Mouse (Mus musculus) heart, adult 2 months (tissue): ENCODE results near the gene Ngb. TPM values are rescaled to one million over a fixed set of nuclear protein-coding genes. Genes with fewer than 3 reads are reported as not detected.

Experiments
- DNase-seq, 2 experiments: peaks; one replicate each; pipeline ENCODE4 v3.0.0; 2021
- H3K27ac ChIP-seq: fragments of 200-600 bp; 2 replicates; pipeline ENCODE4 v1.8.1; 2022
- H3K27me3 ChIP-seq: fragments of 200-500 bp; 2 replicates; pipeline ENCODE4 v1.6.1; 2012; ENCODE audit warnings: mild to moderate bottlenecking, low read length, inconsistent platforms, mixed read lengths; ENCODE audit not compliant: control insufficient read depth, insufficient read depth
- H3K36me3 ChIP-seq: fragments of 200-500 bp; 2 replicates; pipeline ENCODE4 v1.6.1; 2012; ENCODE audit warnings: low read length, inconsistent platforms; ENCODE audit not compliant: control insufficient read depth, insufficient read depth
- H3K4me1 ChIP-seq: fragments of 200-500 bp; 2 replicates; pipeline ENCODE4 v1.6.1; 2011; ENCODE audit warnings: low read length; ENCODE audit not compliant: control insufficient read depth, insufficient read depth
- H3K4me3 ChIP-seq: fragments of 200-600 bp; 2 replicates; pipeline ENCODE4 v1.8.1; 2022
- H3K79me2 ChIP-seq: fragments of 200-500 bp; replicated peaks from 2 replicates; pipeline ENCODE4 v1.6.1; 2012; ENCODE audit warnings: mild to moderate bottlenecking, inconsistent platforms, low read length, moderate library complexity, mixed read lengths; ENCODE audit not compliant: control insufficient read depth, insufficient read depth
- H3K9ac ChIP-seq: fragments of 200-500 bp; 2 replicates; pipeline ENCODE4 v1.6.1; 2012; ENCODE audit warnings: low read depth, mild to moderate bottlenecking, control low read depth, inconsistent platforms, low read length, mixed read lengths
- CTCF ChIP-seq: fragments of 200-600 bp; IDR thresholded peaks from 2 replicates; pipeline ENCODE4 v1.8.1; 2022; ENCODE audit warnings: antibody characterized with exemption, mild to moderate bottlenecking, moderate library complexity
- EP300 ChIP-seq: fragments of 200-500 bp; IDR thresholded peaks from 2 replicates; pipeline ENCODE4 v1.6.1; 2011; ENCODE audit warnings: low read depth, low read length, control low read depth; ENCODE audit not compliant: insufficient read depth
- POLR2A ChIP-seq: fragments of 200-500 bp; IDR thresholded peaks from 2 replicates; pipeline ENCODE4 v1.6.1; 2011; ENCODE audit warnings: mild to moderate bottlenecking, low read depth, low read length, control low read depth; ENCODE audit not compliant: insufficient read depth
- WGBS: fragments of 180-500 bp; shearing (Covaris S2); methylation state at CpG from one replicate; pipeline ENCODE4 v1.1.7; 2018; 5-methylcytosine and 5-hydroxymethylcytosine counted together
- intact Hi-C: fragments of 180-260 bp; cut with DNase I; formaldehyde crosslinking; loops from one replicate; pipeline ENCODE4 v1.15.1; 2025
- long read RNA-seq: library from polyadenylated mRNA; stranded (forward); transcript quantifications from one replicate; pipeline ENCODE4 v2.0.0, GENCODE M21; 2021
- polyA plus RNA-seq: library from polyadenylated mRNA; depleted of rRNA; stranded (reverse); fragments of >200 nt; gene quantifications from 2 replicates; pipeline ENCODE4 v1.2.3, GENCODE M21; 2012; rRNA removed
- total RNA-seq, 2 experiments: library from RNA; stranded (reverse); gene quantifications; 2 replicates each; pipeline ENCODE4 v1.2.3; 2021

The Ngb gene
- total RNA-seq, result not detected
- polyA plus RNA-seq, result 0.14 and 0.26 TPM in 2 replicates
- long read RNA-seq, result 0 reads

GRCm38 (mm10) chr12:87102165-87102631, at the start of gene Ngb:
Gene Ngb (minus strand): TSS chr12:87102539.
- intact Hi-C loops, result no loop called here
- H3K36me3 ChIP-seq, result no peaks in the 10 kb centered on the region
- H3K27me3 ChIP-seq, result peaks cover 5% of the 10 kb centered on the region; the same call in 1 of the 2 replicates
- 5% methylated on average over 32 of the region's 32 CpGs for WGBS
- no peaks in the 10 kb centered on the region for H3K79me2 ChIP-seq
- H3K27ac ChIP-seq, result no peak within 1 kb of the TSS
- TF ChIP-seq CTCF (no peak), EP300 (no peak), POLR2A (no peak)
- no peak within 1 kb of the TSS for H3K9ac ChIP-seq
- no peak for DNase-seq
- H3K4me3 ChIP-seq, result no peak within 1 kb of the TSS
- H3K4me1 ChIP-seq, result no peaks in the 10 kb centered on the region

GRCm38 (mm10) chr12:87149471-87149870, 47.1 kb upstream of the Ngb start:
- TF ChIP-seq CTCF (no peak), EP300 (no peak), POLR2A (no peak)
- Histone ChIP-seq H3K27me3 (no peaks in the 10 kb centered on the region), H3K79me2 (no peaks in the 10 kb centered on the region), H3K27ac (no peak overlapping the region), H3K4me1 (peaks cover 5% of the 10 kb centered on the region), H3K9ac (no peak overlapping the region), H3K4me3 (no peak overlapping the region), H3K36me3 (peaks cover 8% of the 10 kb centered on the region; the same call in 1 of the 2 replicates)
- DNase-seq, result no peak
- intact Hi-C loops, result loop anchor here (10.0 kb wide), 2 partner anchors 165 to 375 kb away; no protein-coding TSS in a partner anchor
- WGBS, result 96% methylated on average over 5 of the region's 5 CpGs

- Histone ChIP-seq H3K27ac (peak overlapping the region; percentile 89), H3K36me3 (peaks cover 8% of the 10 kb centered on the region; the same call in 1 of the 2 replicates), H3K9ac (peak overlapping the region; percentile 79), H3K79me2 (no peaks in the 10 kb centered on the region), H3K27me3 (no peaks in the 10 kb centered on the region), H3K4me1 (peaks cover 5% of the 10 kb centered on the region), H3K4me3 (peak overlapping the region; percentile 80)
- intact Hi-C loops, result loop anchor here (10.0 kb wide), 2 partner anchors 163 to 373 kb away; no protein-coding TSS in a partner anchor
- no peak for DNase-seq
- no peak for TF ChIP-seq POLR2A
- no peak for TF ChIP-seq EP300
- TF ChIP-seq CTCF, result no peak
- 13% methylated on average over 15 of the region's 15 CpGs for WGBS
Observed at GRCm38 (mm10) chr12:87148136-87148535, 45.8 kb upstream of the Ngb start.

GRCm38 (mm10) chr12:87147395-87148089, 45.2 kb upstream of the Ngb start, which contains the start of gene Pomt2:
Gene Pomt2 (minus strand): TSS chr12:87147968.
- WGBS, result under 1% methylated on average over 61 of the region's 61 CpGs

GRCm38 (mm10) chr12:87146966-87147365, 44.6 kb upstream of the Ngb start, which contains the start of gene Gstz1:
Gene Gstz1 (plus strand): TSS chr12:87147165.
- peaks cover 8% of the 10 kb centered on the region; the same call in 1 of the 2 replicates for H3K36me3 ChIP-seq
- under 1% methylated on average over 27 of the region's 27 CpGs for WGBS
- TF ChIP-seq POLR2A (no peak), CTCF (no peak), EP300 (no peak)
- no peaks in the 10 kb centered on the region for H3K79me2 ChIP-seq
- DNase-seq, result peak; percentile 86 to 90
- H3K4me3 ChIP-seq, result peak within 1 kb of the TSS; percentile 80
- peak within 1 kb of the TSS; percentile 79 for H3K9ac ChIP-seq
- peaks cover 5% of the 10 kb centered on the region for H3K4me1 ChIP-seq
- peak within 1 kb of the TSS; percentile 89 for H3K27ac ChIP-seq
- H3K27me3 ChIP-seq, result no peaks in the 10 kb centered on the region
- intact Hi-C loops, result loop anchor here (1.0 to 10.0 kb wide), 4 partner anchors 54 to 372 kb away; partner anchors contain the start of genes Ahsa1, Tmed8 and Vipas39

More at GRCm38 (mm10) chr12:87147395-87148089, 45.2 kb upstream of the Ngb start, which contains the start of gene Pomt2:
- H3K27me3 ChIP-seq, result no peaks in the 10 kb centered on the region
- peak; percentile 30; the same call in 1 of the 2 replicates for TF ChIP-seq EP300
- peak; percentile 63; the same call in 1 of the 2 replicates for TF ChIP-seq POLR2A
- TF ChIP-seq CTCF, result peak; percentile 11; the same call in 1 of the 2 replicates
- peak; percentile 93 to 97 for DNase-seq
- intact Hi-C loops, result loop anchor here (1.0 to 10.0 kb wide), 4 partner anchors 53 to 373 kb away; partner anchors contain the start of genes Ahsa1, Tmed8 and Vipas39
- peaks cover 5% of the 10 kb centered on the region for H3K4me1 ChIP-seq
- H3K27ac ChIP-seq, result peak within 1 kb of the TSS; percentile 89
- H3K36me3 ChIP-seq, result peaks cover 8% of the 10 kb centered on the region; the same call in 1 of the 2 replicates
- no peaks in the 10 kb centered on the region for H3K79me2 ChIP-seq
- H3K4me3 ChIP-seq, result peak within 1 kb of the TSS; percentile 80
- peak within 1 kb of the TSS; percentile 79 for H3K9ac ChIP-seq
